Comparison of ENCODE assay signal across 8 mouse cellular contexts in genomic region chr13:43478586-43478985, GRCm38 (mm10). TPM values are rescaled to one million over a fixed set of nuclear protein-coding genes. Genes with fewer than 3 reads are reported as not detected.
DNase-seq lines count a peak whose midpoint lies in the region; ATAC-seq and TF ChIP-seq lines count a peak whose summit lies in the region.

No protein-coding gene starts in this region.

- TF ChIP-seq POLR2A in bone marrow macrophage, adult 2 months (IDR thresholded peaks at IDR 0.05; ENCODE audit: borderline replicate concordance, low read depth, low read length): no peak
- TF ChIP-seq POLR2A in limb, embryonic 14.5 days (IDR thresholded peaks at IDR 0.05; ENCODE audit: borderline replicate concordance, extremely low read depth, insufficient read depth, insufficient read length): no peak

- H3K27me3 ChIP-seq in heart, embryonic 13.5 days (replicated peaks): no peaks in the 10 kb centered on the region
- H3K27me3 ChIP-seq in limb, embryonic 14.5 days (ENCODE audit: control insufficient read depth, insufficient read depth, low read length): no peaks in the 10 kb centered on the region
- H3K27me3 ChIP-seq in neural tube, embryonic 14.5 days (ENCODE audit: control insufficient read depth, insufficient read depth, low read length): no peaks in the 10 kb centered on the region

- no peaks in the 10 kb centered on the region for H3K9me3 ChIP-seq in heart, embryonic 13.5 days
- no peaks in the 10 kb centered on the region for H3K9me3 ChIP-seq in limb, embryonic 14.5 days (ENCODE audit: control insufficient read depth, low read length)
- no peaks in the 10 kb centered on the region for H3K9me3 ChIP-seq in neural tube, embryonic 14.5 days (ENCODE audit: control insufficient read depth, low read length)

- peak overlapping the region; percentile 88 for H3K4me2 ChIP-seq in heart, embryonic 13.5 days
- peak overlapping the region; percentile 78 for H3K4me2 ChIP-seq in limb, embryonic 14.5 days (replicated peaks; ENCODE audit: low read depth, low read length, severe bottlenecking)
- peak overlapping the region; percentile 85 for H3K4me2 ChIP-seq in neural tube, embryonic 14.5 days (ENCODE audit: low read depth, low read length)

- no peaks in the 10 kb centered on the region for H3K36me3 ChIP-seq in heart, embryonic 13.5 days
- H3K36me3 ChIP-seq in limb, embryonic 14.5 days (ENCODE audit: control insufficient read depth, insufficient read depth, low read length): no peaks in the 10 kb centered on the region
- no peaks in the 10 kb centered on the region for H3K36me3 ChIP-seq in neural tube, embryonic 14.5 days (ENCODE audit: control insufficient read depth, insufficient read depth, low read length)

- WGBS in heart, embryonic 13.5 days: 31% methylated on average over 8 of the region's 8 CpGs
- WGBS in limb, embryonic 14.5 days: 25% methylated on average over 8 of the region's 8 CpGs
- WGBS in neural tube, embryonic 14.5 days: 11% methylated on average over 8 of the region's 8 CpGs

- H3K27ac ChIP-seq in bone marrow macrophage, adult 2 months (ENCODE audit: insufficient read depth, low read depth, low read length): peak overlapping the region; percentile 19; the same call in 1 of the 2 replicates
- H3K27ac ChIP-seq in heart, embryonic 13.5 days (replicated peaks): peak overlapping the region; percentile 58
- H3K27ac ChIP-seq in limb, embryonic 14.5 days (replicated peaks; ENCODE audit: low read depth, low read length): no peak overlapping the region
- peak overlapping the region; percentile 64; the same call in 1 of the 2 replicates for H3K27ac ChIP-seq in neural tube, embryonic 14.5 days (ENCODE audit: low read depth, low read length)

- peak; percentile 17 to 32 for DNase-seq in kidney, adult 8-10 months
- DNase-seq in kidney, adult 11 months: no peak
- no peak for DNase-seq in limb, embryonic 14.5 days (ENCODE audit: low spot score)
- DNase-seq in layer of hippocampus, postnatal 36 days: no peak
- no peak for DNase-seq in right cerebral cortex, postnatal 25 days

- H3K4me3 ChIP-seq in bone marrow macrophage, adult 2 months (ENCODE audit: insufficient read depth, low read length): peak overlapping the region; percentile 66
- H3K4me3 ChIP-seq in heart, embryonic 13.5 days: peak overlapping the region; percentile 99
- peak overlapping the region; percentile 95 for H3K4me3 ChIP-seq in limb, embryonic 14.5 days (replicated peaks; ENCODE audit: low read length)
- peak overlapping the region; percentile 96 for H3K4me3 ChIP-seq in neural tube, embryonic 14.5 days (ENCODE audit: low read depth, low read length)

- H3K9ac ChIP-seq in heart, embryonic 13.5 days: peak overlapping the region; percentile 100
- peak overlapping the region; percentile 97; the same call in 1 of the 2 replicates for H3K9ac ChIP-seq in limb, embryonic 14.5 days (ENCODE audit: low read depth, low read length, severe bottlenecking)
- H3K9ac ChIP-seq in neural tube, embryonic 14.5 days (replicated peaks; ENCODE audit: low read depth, low read length): peak overlapping the region; percentile 48; the same call in 1 of the 2 replicates

- peaks cover 35% of the 10 kb centered on the region for H3K4me1 ChIP-seq in bone marrow macrophage, adult 2 months (ENCODE audit: control insufficient read depth, insufficient read depth, low read length)
- H3K4me1 ChIP-seq in heart, embryonic 13.5 days: peaks cover 50% of the 10 kb centered on the region
- peaks cover 9% of the 10 kb centered on the region for H3K4me1 ChIP-seq in limb, embryonic 14.5 days (ENCODE audit: control insufficient read depth, insufficient read depth, low read length)
- H3K4me1 ChIP-seq in neural tube, embryonic 14.5 days (ENCODE audit: control insufficient read depth, insufficient read depth, low read length): peaks cover 23% of the 10 kb centered on the region

- TF ChIP-seq CTCF in bone marrow macrophage, adult 2 months (IDR thresholded peaks at IDR 0.05; ENCODE audit: low read depth, low read length): no peak

- ATAC-seq in heart, embryonic 13.5 days (ENCODE audit: extremely low read depth, insufficient number of reproducible peaks, low FRiP score, low TSS enrichment): no peak
- ATAC-seq in limb, embryonic 14.5 days (ENCODE audit: low FRiP score, low read depth): no peak
- ATAC-seq in neural tube, embryonic 14.5 days (ENCODE audit: low read depth): no peak

RNA-seq across cellular contexts. Expression of gene Ranbp9, which starts 2.5 kb away (rescaled TPM):
- polyA plus RNA-seq in bone marrow macrophage, adult 2 months (2012; ENCODE audit: insufficient read depth, insufficient read length, missing spikeins): 67.9 and 82.6 TPM in 2 replicates
- 4.9 and 6.2 TPM in 2 replicates for polyA plus RNA-seq in heart, embryonic 13.5 days (2015; fragmentation: Nextera tagmentation; extraction: Ambion mirVana)
- 34.5 and 36.9 TPM in 2 replicates for polyA plus RNA-seq in limb, embryonic 14.5 days (2012; rRNA removed)
- 12.6 and 14.2 TPM in 2 replicates for polyA plus RNA-seq in limb, embryonic 14.5 days (2014; fragmentation: Nextera tagmentation; extraction: Ambion mirVana)
- polyA plus RNA-seq in neural tube, embryonic 14.5 days (2014; fragmentation: Nextera tagmentation; extraction: Ambion mirVana): 18.1 and 19.2 TPM in 2 replicates
- total RNA-seq in layer of hippocampus, postnatal 36 days (2021): 10 to 100 TPM; 89.2 to 90.1 TPM

Comparison
In these comparisons a context has a peak if more than half of its experiments do, and no peak if none do; other contexts are left out.
1. DNase-seq: peak in kidney, adult 8-10 months (2 of 2); none in kidney, adult 11 months (single experiment), limb, embryonic 14.5 days (single experiment), layer of hippocampus, postnatal 36 days (0 of 2) and right cerebral cortex, postnatal 25 days (single experiment).
2. H3K9ac ChIP-seq: peak in every context shown above with its lines; median percentile 100 in heart, embryonic 13.5 days; 97 in limb, embryonic 14.5 days; 48 in neural tube, embryonic 14.5 days.
3. Peak in every context shown above with its lines, with median percentiles within 50 percentile points of each other: H3K4me3 ChIP-seq and H3K4me2 ChIP-seq.